Mouse (Mus musculus): ENCODE measurements at regions not wholly inside any gene's neighbourhood (a gene's known extent, or its start where the extent isn't known, plus 50 kb on each side); places are given as distances from the start of the nearest gene placed in this dataset.

GRCm38 (mm10) chr5:98108394-98108793 is 58.6 kb upstream of the Prdm8 start:
- DNase-seq (ENCODE audit: low spot score): no peak

GRCm38 (mm10) chr5:98106261-98106660 is 60.7 kb upstream of the Prdm8 start:
- peak; percentile 65 for DNase-seq (ENCODE audit: low spot score)

- peak; percentile 8 for DNase-seq (ENCODE audit: low spot score)
Measured at GRCm38 (mm10) chr5:98083409-98083808, 52.6 kb upstream of the Antxr2 start.

- no peak for DNase-seq (ENCODE audit: low spot score)
Measured at GRCm38 (mm10) chr5:98081204-98081603, 50.4 kb upstream of the Antxr2 start.
